Mouse (Mus musculus) kidney, postnatal 14 days (tissue): Measurements from ENCODE around the gene Npcd.

ENCODE experiments used
- DNase-seq: peaks from one replicate; pipeline ENCODE4 v3.0.0; 2022; ENCODE audit warnings: mixed read lengths

Npcd gene

GRCm38 (mm10) chr15:79765361-79765760 lies 68.7 kb downstream of the Npcd start:
- peak; percentile 78 for DNase-seq

- no peak for DNase-seq
These were observed 69.3 kb downstream of the Npcd start for GRCm38 (mm10) chr15:79764539-79765267.

GRCm38 (mm10) chr15:79763601-79764246 lies 70.3 kb downstream of the Npcd start:
- DNase-seq = no peak

- DNase-seq = no peak
These were observed 71.0 kb downstream of the Npcd start for GRCm38 (mm10) chr15:79763001-79763400.

GRCm38 (mm10) chr15:79760956-79761355 lies 73.1 kb downstream of the Npcd start:
- no peak for DNase-seq

GRCm38 (mm10) chr15:79757118-79757517 lies 76.9 kb downstream of the Npcd start:
- DNase-seq = no peak

- DNase-seq = no peak
These were observed 77.9 kb downstream of the Npcd start for GRCm38 (mm10) chr15:79755977-79756625.

- no peak for DNase-seq
These were observed 78.9 kb downstream of the Npcd start for GRCm38 (mm10) chr15:79755176-79755575.

GRCm38 (mm10) chr15:79753873-79754272 lies 80.2 kb downstream of the Npcd start:
- no peak for DNase-seq

GRCm38 (mm10) chr15:79753420-79753752 lies 80.7 kb downstream of the Npcd start:
- DNase-seq = no peak

GRCm38 (mm10) chr15:79752742-79753419 lies 81.2 kb downstream of the Npcd start:
- DNase-seq = peak; percentile 81

- DNase-seq = no peak
These were observed 82.3 kb downstream of the Npcd start for GRCm38 (mm10) chr15:79751772-79752171.

GRCm38 (mm10) chr15:79750266-79750665 lies 83.8 kb downstream of the Npcd start:
- DNase-seq = no peak

GRCm38 (mm10) chr15:79749162-79749561 lies 84.9 kb downstream of the Npcd start:
- DNase-seq = no peak

- peak; percentile 48 for DNase-seq
These were observed 86.0 kb downstream of the Npcd start for GRCm38 (mm10) chr15:79747998-79748397.

GRCm38 (mm10) chr15:79745883-79746282 lies 88.2 kb downstream of the Npcd start:
- DNase-seq = no peak

- peak; percentile 44 for DNase-seq
These were observed 88.7 kb downstream of the Npcd start for GRCm38 (mm10) chr15:79745312-79745711.

- peak; percentile 49 for DNase-seq
These were observed 89.3 kb downstream of the Npcd start for GRCm38 (mm10) chr15:79744742-79745141.

GRCm38 (mm10) chr15:79744001-79744400 lies 90.0 kb downstream of the Npcd start:
- no peak for DNase-seq

- DNase-seq = no peak
These were observed 91.4 kb downstream of the Npcd start for GRCm38 (mm10) chr15:79742706-79743023.

GRCm38 (mm10) chr15:79741921-79742705 lies 91.9 kb downstream of the Npcd start, which contains the start of gene Sun2:
TSS of gene Sun2 (minus strand) at chr15:79742536.
- peak; percentile 95 for DNase-seq

- DNase-seq = peak; percentile 20
These were observed 92.7 kb downstream of the Npcd start for GRCm38 (mm10) chr15:79741173-79741858.
